Mouse (Mus musculus) hindbrain, embryonic 16.5 days (tissue): ENCODE measurements around the gene Ptprt. TPM values are rescaled to one million over a fixed set of nuclear protein-coding genes. Genes with fewer than 3 reads are reported as not detected.

ENCODE experiments used
- ATAC-seq: fragments of 200-750 bp; cut with Nextera tagmentation; 2 replicates; pipeline ENCODE4 v1.8.0; 2017; ENCODE audit warnings: moderate TSS enrichment, moderate library complexity
- H3K27ac ChIP-seq: fragments of 300-500 bp; sonication (generic); 2 replicates; pipeline ENCODE4 v1.5.1; 2014; ENCODE audit warnings: low read depth, mild to moderate bottlenecking, control low read depth, low read length, moderate library complexity
- H3K27me3 ChIP-seq: fragments of 300-500 bp; sonication (generic); replicated peaks from 2 replicates; pipeline ENCODE4 v1.6.1; 2014; ENCODE audit warnings: low read length; ENCODE audit not compliant: control insufficient read depth, insufficient read depth
- H3K36me3 ChIP-seq: fragments of 300-500 bp; sonication (generic); 2 replicates; pipeline ENCODE4 v1.6.1; 2014; ENCODE audit warnings: mild to moderate bottlenecking, low read length, moderate library complexity, mixed read lengths; ENCODE audit not compliant: control insufficient read depth, insufficient read depth
- H3K4me1 ChIP-seq: fragments of 300-500 bp; sonication (generic); 2 replicates; pipeline ENCODE4 v1.6.1; 2014; ENCODE audit warnings: low read depth, low read length; ENCODE audit not compliant: control insufficient read depth, insufficient read depth
- H3K4me2 ChIP-seq: fragments of 300-500 bp; sonication (generic); 2 replicates; pipeline ENCODE4 v1.6.1; 2014; ENCODE audit warnings: mild to moderate bottlenecking, low read length, control low read depth, moderate library complexity
- H3K4me3 ChIP-seq: fragments of 300-500 bp; sonication (generic); 2 replicates; pipeline ENCODE4 v1.5.1; 2014; ENCODE audit warnings: mild to moderate bottlenecking, low read length, control low read depth, moderate library complexity
- H3K9ac ChIP-seq: fragments of 300-500 bp; sonication (generic); 2 replicates; pipeline ENCODE4 v1.6.1; 2014; ENCODE audit warnings: low read depth, mild to moderate bottlenecking, control low read depth, low read length, moderate library complexity
- H3K9me3 ChIP-seq: fragments of 300-500 bp; sonication (generic); 2 replicates; pipeline ENCODE4 v1.6.1; 2014; ENCODE audit warnings: mild to moderate bottlenecking, low read length, moderate library complexity; ENCODE audit not compliant: control insufficient read depth
- WGBS: fragments of 180-500 bp; shearing (Covaris S2); extraction: QIAGEN DNeasy Blood & Tissue Kit; methylation state at CpG from one replicate; pipeline ENCODE4 v1.1.7; 2014; 5-methylcytosine and 5-hydroxymethylcytosine counted together
- polyA plus RNA-seq: library from polyadenylated mRNA; unstranded; fragments of >200 nt; fragmentation: Nextera tagmentation; extraction: Ambion mirVana; gene quantifications from 2 replicates; pipeline ENCODE4 v1.2.1, GENCODE M21; 2015

The Ptprt gene
- 11.5 and 12.1 TPM in 2 replicates for polyA plus RNA-seq

DNA sequence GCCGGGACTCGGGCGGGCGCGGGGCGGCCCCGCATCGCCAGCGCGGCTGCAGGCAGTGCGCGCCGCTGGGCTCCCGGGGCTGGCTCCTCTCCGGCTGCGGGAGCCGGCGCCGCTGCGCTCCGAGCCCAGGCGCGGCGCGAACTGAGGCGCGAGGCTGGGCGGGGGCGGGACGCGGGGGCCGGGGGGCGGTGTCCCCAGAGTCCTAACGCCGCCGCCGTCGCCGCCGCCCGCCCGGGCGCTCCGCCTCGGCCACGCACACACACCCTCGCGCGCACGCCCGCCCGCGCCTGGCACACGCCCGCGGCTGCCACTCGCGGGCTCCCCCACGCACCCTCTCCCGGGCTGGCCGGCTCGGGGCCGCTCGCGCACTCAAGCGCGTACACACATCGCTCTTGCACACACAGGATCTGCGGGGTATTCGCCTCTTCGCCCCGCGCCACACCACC lies at the start of gene Ptprt:
TSS of gene Ptprt (minus strand) at position 207 of the 446 bp plus-strand sequence.
- 0% methylated on average over 39 of the region's 73 CpGs for WGBS
- ATAC-seq, result peak; percentile 61
- 0 out of 2 replicates have a peak, but pooled peaks cover 2% of the 10 kb centered on the region for H3K27me3 ChIP-seq
- no peaks in the 10 kb centered on the region for H3K36me3 ChIP-seq
- H3K9ac ChIP-seq, result peak within 1 kb of the TSS; percentile 86
- H3K4me2 ChIP-seq, result peak within 1 kb of the TSS; percentile 95
- peak within 1 kb of the TSS; percentile 79 for H3K4me3 ChIP-seq
- H3K4me1 ChIP-seq, result peaks cover 27% of the 10 kb centered on the region
- no peaks in the 10 kb centered on the region for H3K9me3 ChIP-seq
- H3K27ac ChIP-seq, result peak within 1 kb of the TSS; percentile 77

DNA sequence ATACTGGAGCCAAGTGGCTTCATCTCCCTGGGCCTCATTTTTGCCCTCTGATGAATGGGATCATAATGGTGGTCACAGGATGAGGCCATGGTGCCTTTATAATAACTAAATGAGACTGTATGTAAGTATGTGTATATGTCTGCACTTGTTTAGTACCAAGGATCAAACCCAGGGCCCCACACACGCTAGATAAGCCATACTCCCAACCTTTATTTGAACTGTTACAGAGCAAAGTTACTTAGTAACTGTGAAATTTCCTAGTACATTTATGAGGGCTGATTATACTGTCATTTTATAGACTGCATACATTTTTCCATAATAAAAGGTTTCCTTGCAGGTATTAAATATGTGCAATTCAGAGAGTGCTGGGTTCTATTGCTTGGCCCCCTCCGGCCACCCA lies 49.5 kb upstream of the Ptprt start:
- no peak for ATAC-seq
- Histone ChIP-seq H3K9me3 (no peaks in the 10 kb centered on the region), H3K4me3 (no peak overlapping the region), H3K4me1 (no peaks in the 10 kb centered on the region), H3K27me3 (no peaks in the 10 kb centered on the region), H3K4me2 (no peak overlapping the region), H3K27ac (no peak overlapping the region), H3K9ac (no peak overlapping the region), H3K36me3 (no peaks in the 10 kb centered on the region)
- 83% methylated on average over 2 of the region's 2 CpGs for WGBS

- Histone ChIP-seq H3K4me2 (no peak overlapping the region), H3K9ac (no peak overlapping the region), H3K27me3 (no peaks in the 10 kb centered on the region), H3K4me3 (no peak overlapping the region), H3K36me3 (no peaks in the 10 kb centered on the region), H3K4me1 (no peaks in the 10 kb centered on the region), H3K9me3 (no peaks in the 10 kb centered on the region), H3K27ac (no peak overlapping the region)
- 62% methylated on average over 3 of the region's 3 CpGs for WGBS
- ATAC-seq, result no peak
These were observed 38.7 kb upstream of the Ptprt start for GRCm38 (mm10) chr2:162699691-162700090.

GRCm38 (mm10) chr2:162699036-162699435 lies 38.1 kb upstream of the Ptprt start:
- H3K4me2 ChIP-seq, result no peak overlapping the region
- no peaks in the 10 kb centered on the region for H3K4me1 ChIP-seq
- no peak overlapping the region for H3K4me3 ChIP-seq
- no peak for ATAC-seq
- H3K9ac ChIP-seq, result no peak overlapping the region
- no peaks in the 10 kb centered on the region for H3K36me3 ChIP-seq
- no peaks in the 10 kb centered on the region for H3K27me3 ChIP-seq
- H3K9me3 ChIP-seq, result no peaks in the 10 kb centered on the region
- H3K27ac ChIP-seq, result no peak overlapping the region

DNA sequence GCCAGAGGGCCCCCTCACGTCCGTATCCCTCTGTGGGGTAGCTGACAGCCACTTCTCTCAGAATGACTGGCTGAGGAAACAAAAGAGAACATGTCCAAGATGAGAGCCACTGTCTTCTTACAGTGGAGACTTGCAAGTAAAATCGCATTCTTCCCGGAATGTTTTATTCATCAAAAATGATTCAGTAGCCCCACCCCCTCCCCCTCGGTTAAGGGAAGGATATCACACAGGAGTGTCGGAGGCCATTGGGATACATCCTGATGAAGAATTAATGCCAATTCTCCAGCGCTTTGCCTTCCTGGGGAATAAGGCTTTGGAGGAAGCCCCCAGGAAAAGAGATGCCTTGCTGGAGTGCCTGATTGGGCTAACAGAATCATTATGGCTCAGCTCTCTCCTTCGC lies 37.1 kb upstream of the Ptprt start:
- H3K4me2 ChIP-seq, result peak overlapping the region; percentile 16; the same call in 1 of the 2 replicates
- no peaks in the 10 kb centered on the region for H3K9me3 ChIP-seq
- H3K9ac ChIP-seq, result no peak overlapping the region
- no peak for ATAC-seq
- H3K27ac ChIP-seq, result no peak overlapping the region
- 36% methylated on average over 8 of the region's 8 CpGs for WGBS
- no peaks in the 10 kb centered on the region for H3K27me3 ChIP-seq
- no peaks in the 10 kb centered on the region for H3K4me1 ChIP-seq
- no peaks in the 10 kb centered on the region for H3K36me3 ChIP-seq
- H3K4me3 ChIP-seq, result no peak overlapping the region

DNA sequence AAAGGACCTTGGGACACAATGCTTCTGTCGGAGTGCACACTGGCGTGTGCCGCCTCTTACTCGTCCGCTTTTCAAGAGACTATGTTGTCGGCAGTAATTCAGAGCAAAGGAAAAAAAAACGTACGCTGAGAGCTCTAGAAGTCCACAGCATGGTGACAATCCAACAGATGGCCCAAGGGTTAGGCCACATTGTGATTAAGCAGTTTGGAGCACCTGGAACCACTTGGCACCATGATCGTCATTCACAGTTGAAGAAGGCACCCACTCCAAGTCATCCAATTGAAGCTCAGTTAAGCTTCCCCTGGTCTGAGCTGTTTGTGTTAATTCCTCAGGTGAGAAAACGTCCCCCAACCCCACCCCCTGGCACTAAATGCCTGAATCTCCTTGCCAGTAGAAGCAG lies 36.2 kb upstream of the Ptprt start:
- Histone ChIP-seq H3K27me3 (no peaks in the 10 kb centered on the region), H3K9me3 (no peaks in the 10 kb centered on the region), H3K4me3 (no peak overlapping the region), H3K9ac (no peak overlapping the region), H3K36me3 (no peaks in the 10 kb centered on the region), H3K4me1 (no peaks in the 10 kb centered on the region), H3K27ac (no peak overlapping the region), H3K4me2 (no peak overlapping the region)
- no peak for ATAC-seq
- WGBS, result 78% methylated on average over 10 of the region's 10 CpGs

GRCm38 (mm10) chr2:162692143-162692542 lies 31.2 kb upstream of the Ptprt start:
- H3K4me2 ChIP-seq, result no peak overlapping the region
- no peak for ATAC-seq
- H3K27ac ChIP-seq, result no peak overlapping the region
- H3K27me3 ChIP-seq, result no peaks in the 10 kb centered on the region
- H3K9me3 ChIP-seq, result no peaks in the 10 kb centered on the region
- H3K9ac ChIP-seq, result no peak overlapping the region
- H3K36me3 ChIP-seq, result no peaks in the 10 kb centered on the region
- H3K4me1 ChIP-seq, result no peaks in the 10 kb centered on the region
- WGBS, result 97% methylated on average over 12 of the region's 12 CpGs
- no peak overlapping the region for H3K4me3 ChIP-seq

- no peaks in the 10 kb centered on the region for H3K9me3 ChIP-seq
- WGBS, result 19% methylated on average over 6 of the region's 6 CpGs
- no peaks in the 10 kb centered on the region for H3K4me1 ChIP-seq
- ATAC-seq, result no peak
- H3K9ac ChIP-seq, result no peak overlapping the region
- no peak overlapping the region for H3K27ac ChIP-seq
- no peak overlapping the region for H3K4me2 ChIP-seq
- no peaks in the 10 kb centered on the region for H3K27me3 ChIP-seq
- H3K36me3 ChIP-seq, result no peaks in the 10 kb centered on the region
- H3K4me3 ChIP-seq, result no peak overlapping the region
These were observed 21.7 kb upstream of the Ptprt start for GRCm38 (mm10) chr2:162682674-162683073.

- peak overlapping the region; percentile 79 for H3K4me3 ChIP-seq
- no peaks in the 10 kb centered on the region for H3K36me3 ChIP-seq
- H3K4me1 ChIP-seq, result peaks cover 21% of the 10 kb centered on the region
- ATAC-seq, result no peak
- H3K9ac ChIP-seq, result peak overlapping the region; percentile 18; the same call in 1 of the 2 replicates
- no peak overlapping the region for H3K27ac ChIP-seq
- H3K9me3 ChIP-seq, result no peaks in the 10 kb centered on the region
- H3K4me2 ChIP-seq, result peak overlapping the region; percentile 95
- WGBS, result 14% methylated on average over 1 of the region's 1 CpGs
- 0 out of 2 replicates have a peak, but pooled peaks cover 2% of the 10 kb centered on the region for H3K27me3 ChIP-seq
These were observed 1.6 kb upstream of the Ptprt start for GRCm38 (mm10) chr2:162662431-162662970.
